32 mouse cellular contexts compared by ENCODE assay signal in the genomic region with DNA sequence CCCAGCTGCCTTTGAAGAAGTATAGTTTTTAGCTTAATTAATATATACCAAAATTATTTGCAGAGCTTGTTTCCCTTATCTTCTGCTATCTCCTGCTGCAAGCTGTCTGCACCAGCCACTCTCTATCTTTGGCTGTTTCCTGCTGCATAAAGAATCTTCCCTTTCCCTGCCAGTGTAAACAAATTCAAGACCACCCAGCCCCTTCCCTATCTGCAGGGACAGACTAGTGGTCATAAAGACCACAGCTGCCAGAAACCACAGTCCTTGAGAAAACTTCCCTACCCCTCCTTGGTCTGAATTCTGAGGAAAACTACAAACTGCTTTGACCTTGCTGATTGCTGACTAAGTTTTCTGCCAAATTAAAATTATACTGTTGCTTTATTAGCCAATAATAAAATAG. TPM values are rescaled to one million over a fixed set of nuclear protein-coding genes. Genes with fewer than 3 reads are reported as not detected.
A peak's percentile ranks its signal among the peaks of the same experiment; 100 is the strongest.
DNase-seq lines count a peak whose midpoint lies in the region; ATAC-seq and TF ChIP-seq lines count a peak whose summit lies in the region.
"Had no signal": no experiment of that assay in that cellular context is flagged by ENCODE, and none has a peak within 500 bp of the region (broad histone marks: within the 10 kb centered on the region; RNA-seq: fewer than 3 reads in every experiment).

No protein-coding gene starts in this region.

- no peaks in the 10 kb centered on the region for H3K27me3 ChIP-seq in kidney, embryonic 15.5 days
- no peaks in the 10 kb centered on the region for H3K27me3 ChIP-seq in lung, embryonic 14.5 days (ENCODE audit: insufficient read depth, low read length)
- H3K27me3 ChIP-seq: forebrain, embryonic 13.5 days; heart, embryonic 15.5 days; hindbrain, embryonic 12.5 days; intestine, embryonic 15.5 days; limb, embryonic 15.5 days; liver, embryonic 13.5 days had no signal

- no peaks in the 10 kb centered on the region for H3K4me1 ChIP-seq in kidney, embryonic 15.5 days
- H3K4me1 ChIP-seq in lung, embryonic 14.5 days (ENCODE audit: insufficient read depth), result no peaks in the 10 kb centered on the region
- no peaks in the 10 kb centered on the region for H3K4me1 ChIP-seq in lung, adult 2 months (ENCODE audit: control insufficient read depth, insufficient read depth, low read length)
- H3K4me1 ChIP-seq: forebrain, embryonic 13.5 days; heart, embryonic 10.5 days; heart, embryonic 15.5 days; hindbrain, embryonic 12.5 days; intestine, embryonic 15.5 days; limb, embryonic 10.5 days; limb, embryonic 15.5 days; liver, embryonic 13.5 days had no signal

- no peak overlapping the region for H3K4me2 ChIP-seq in kidney, embryonic 15.5 days
- no peak overlapping the region for H3K4me2 ChIP-seq in lung, embryonic 14.5 days
- H3K4me2 ChIP-seq: forebrain, embryonic 13.5 days; heart, embryonic 15.5 days; hindbrain, embryonic 12.5 days; intestine, embryonic 15.5 days; limb, embryonic 15.5 days; liver, embryonic 13.5 days had no signal

- peaks cover 7% of the 10 kb centered on the region; the same call in 1 of the 2 replicates for H3K36me3 ChIP-seq in kidney, embryonic 15.5 days
- H3K36me3 ChIP-seq in lung, embryonic 14.5 days (ENCODE audit: insufficient read depth), result no peaks in the 10 kb centered on the region
- H3K36me3 ChIP-seq: heart, embryonic 15.5 days; intestine, embryonic 15.5 days; limb, embryonic 15.5 days; liver, embryonic 13.5 days had no signal

- no peak overlapping the region for H3K9ac ChIP-seq in kidney, embryonic 15.5 days
- H3K9ac ChIP-seq in lung, embryonic 14.5 days, result no peak overlapping the region
- H3K9ac ChIP-seq: forebrain, embryonic 13.5 days; heart, embryonic 15.5 days; hindbrain, embryonic 12.5 days; intestine, embryonic 15.5 days; limb, embryonic 15.5 days; liver, embryonic 13.5 days had no signal

- DNase-seq in kidney, adult 18-20 months, result no peak
- peak; percentile 69 for DNase-seq in lung, embryonic 14.5 days
- DNase-seq in lung, adult 2 months, result no peak
- peak; percentile 36 for DNase-seq in 416B (ENCODE audit: low read depth)
- no peak for DNase-seq in thymus, postnatal 25 days
- DNase-seq: adrenal gland, adult 2 months; adrenal gland, postnatal 36 days; B cell, adult 2 months; cerebellum, adult 18-20 months; cerebellum, postnatal 10 days; gastrocnemius, postnatal 14 days; heart, postnatal 36 days; layer of hippocampus, adult 9-11 months; liver, embryonic 13.5 days; lung, adult 18-20 months; midbrain, embryonic 14.5 days; spleen, adult 18-20 months; thymus, adult 2 months; thymus, postnatal 4 days had no signal

- no peak overlapping the region for H3K27ac ChIP-seq in kidney, embryonic 15.5 days
- H3K27ac ChIP-seq in lung, embryonic 14.5 days (ENCODE audit: low read depth), result no peak overlapping the region
- H3K27ac ChIP-seq: forebrain, embryonic 13.5 days; heart, embryonic 10.5 days; heart, embryonic 15.5 days; hindbrain, embryonic 12.5 days; hindbrain, postnatal 0 days; intestine, embryonic 15.5 days; limb, embryonic 10.5 days; limb, embryonic 15.5 days; liver, embryonic 13.5 days; macrophage had no signal

- no peak for TF ChIP-seq CTCF in lung, embryonic 14.5 days (IDR thresholded peaks at IDR 0.05; ENCODE audit: low read depth)
- no peak for TF ChIP-seq CTCF in lung, adult 2 months (IDR thresholded peaks at IDR 0.05; ENCODE audit: insufficient read depth, low read length)

- no peaks in the 10 kb centered on the region for H3K9me3 ChIP-seq in kidney, embryonic 15.5 days (replicated peaks)
- H3K9me3 ChIP-seq in lung, embryonic 14.5 days (ENCODE audit: low read depth, low read length), result no peaks in the 10 kb centered on the region
- H3K9me3 ChIP-seq: forebrain, embryonic 13.5 days; heart, embryonic 10.5 days; heart, embryonic 15.5 days; intestine, embryonic 15.5 days; limb, embryonic 10.5 days; limb, embryonic 15.5 days; liver, embryonic 13.5 days had no signal

- peak; percentile 36; the same call in 1 of the 2 replicates for ATAC-seq in kidney, embryonic 15.5 days (replicated peaks; ENCODE audit: low FRiP score)
- ATAC-seq in lung, embryonic 14.5 days (ENCODE audit: insufficient read depth), result peak; percentile 77
- peak; percentile 68 for ATAC-seq in common myeloid progenitor, adult 5-6 weeks (replicated peaks; ENCODE audit: low read depth, poor library complexity, severe bottlenecking)
- ATAC-seq: activated CD4-positive, CD25-positive, alpha-beta regulatory T cell, adult 4 months; forebrain, embryonic 13.5 days; hindbrain, postnatal 0 days; intestine, embryonic 15.5 days had no signal

- no peak for TF ChIP-seq POLR2A in lung, adult 2 months (IDR thresholded peaks at IDR 0.05; ENCODE audit: borderline replicate concordance, extremely low read depth, low read depth, low read length)

- no peak overlapping the region for H3K4me3 ChIP-seq in kidney, embryonic 15.5 days (replicated peaks)
- H3K4me3 ChIP-seq in lung, embryonic 14.5 days (ENCODE audit: low read depth, low read length), result no peak overlapping the region
- no peak overlapping the region for H3K4me3 ChIP-seq in lung, adult 2 months (replicated peaks; ENCODE audit: extremely low read depth, low read depth, low read length)
- H3K4me3 ChIP-seq: forebrain, embryonic 13.5 days; heart, embryonic 10.5 days; heart, embryonic 15.5 days; hindbrain, embryonic 12.5 days; intestine, embryonic 15.5 days; limb, embryonic 10.5 days; limb, embryonic 15.5 days; liver, embryonic 13.5 days had no signal

RNA-seq across cellular contexts. Expression of a gene that starts 44.2 kb away (rescaled TPM):
- polyA plus RNA-seq in kidney, embryonic 15.5 days (2015; fragmentation: Nextera tagmentation; extraction: Ambion mirVana), result 36.3 and 36.6 TPM in 2 replicates
- polyA plus RNA-seq in lung, embryonic 14.5 days (2014; fragmentation: Nextera tagmentation; extraction: Ambion mirVana), result 32.1 and 35.3 TPM in 2 replicates
- polyA plus RNA-seq in lung, adult 2 months (2012; rRNA removed), result 2.0 and 2.2 TPM in 2 replicates
- 2.4 and 3.0 TPM in 2 replicates for total RNA-seq in common myeloid progenitor, adult 5-6 weeks (2017)
- total RNA-seq: monocyte, adult 5-6 weeks had no signal
- polyA plus RNA-seq: macrophage had no signal

Comparison
In these comparisons a context has a peak if more than half of its experiments do, and no peak if none do; other contexts are left out.
1. DNase-seq: peak in lung, embryonic 14.5 days (single experiment) and 416B (single experiment); none in kidney, adult 18-20 months (single experiment), lung, adult 2 months (single experiment) and thymus, postnatal 25 days (single experiment).
2. RNA of a gene that starts 44.2 kb away (polyA plus RNA-seq): 36.3 to 36.6 TPM in kidney, embryonic 15.5 days and 32.1 to 35.3 TPM in lung, embryonic 14.5 days; 2.0 to 2.2 TPM in lung, adult 2 months; every median in the first group is over 10 times any median in the second.
3. Peak in every context shown above with its lines, with median percentiles within 50 percentile points of each other: ATAC-seq.